Mouse (Mus musculus): ENCODE data around the gene Akap12. TPM values are rescaled to one million over a fixed set of nuclear protein-coding genes. Genes with fewer than 3 reads are reported as not detected.

Akap12 gene
- total RNA-seq, 2 experiments from 2014 or later = 13.2 to 15.1 TPM

GRCm38 (mm10) chr10:4389036-4389435 is 122.9 kb downstream of the Akap12 start:
- intact Hi-C loops (cut with DNase I) = no loop called here
- no peak for DNase-seq (ENCODE audit: low spot score in 2 of 2)

- intact Hi-C loops (cut with DNase I) = no loop called here
- DNase-seq (ENCODE audit: low spot score in 2 of 2) = no peak
Observed at GRCm38 (mm10) chr10:4389461-4390112, 123.4 kb downstream of the Akap12 start.

GRCm38 (mm10) chr10:4390550-4390949 is 124.4 kb downstream of the Akap12 start:
- intact Hi-C loops (cut with DNase I) = no loop called here

GRCm38 (mm10) chr10:4391076-4391475 is 124.9 kb downstream of the Akap12 start:
- DNase-seq (ENCODE audit: low spot score in 2 of 2) = no peak
- intact Hi-C loops (cut with DNase I) = no loop called here

More at GRCm38 (mm10) chr10:4390550-4390949, 124.4 kb downstream of the Akap12 start:
- DNase-seq (ENCODE audit: low spot score in 2 of 2) = no peak

- intact Hi-C loops (cut with DNase I) = no loop called here
Observed at GRCm38 (mm10) chr10:4391851-4392250, 125.7 kb downstream of the Akap12 start.

GRCm38 (mm10) chr10:4395321-4395720 is 129.1 kb downstream of the Akap12 start:
- intact Hi-C loops (cut with DNase I) = no loop called here
- DNase-seq (ENCODE audit: low spot score in 2 of 2) = peak in 1 of 2 experiments; percentile 68

More at GRCm38 (mm10) chr10:4391851-4392250, 125.7 kb downstream of the Akap12 start:
- peak; percentile 41 to 55 for DNase-seq (ENCODE audit: low spot score in 2 of 2)

GRCm38 (mm10) chr10:4398058-4398457 is 131.9 kb downstream of the Akap12 start:
- DNase-seq (ENCODE audit: low spot score in 2 of 2) = no peak
- intact Hi-C loops (cut with DNase I) = no loop called here

GRCm38 (mm10) chr10:4404895-4405491 is 138.8 kb downstream of the Akap12 start:
- DNase-seq (ENCODE audit: low spot score in 2 of 2) = peak; percentile 62 to 73
- intact Hi-C loops (cut with DNase I) = no loop called here

- intact Hi-C loops (cut with DNase I) = no loop called here
Observed at GRCm38 (mm10) chr10:4405511-4405910, 139.3 kb downstream of the Akap12 start.

GRCm38 (mm10) chr10:4407191-4407590 is 141.0 kb downstream of the Akap12 start:
- intact Hi-C loops (cut with DNase I) = no loop called here
- DNase-seq (ENCODE audit: low spot score in 2 of 2) = no peak

More at GRCm38 (mm10) chr10:4405511-4405910, 139.3 kb downstream of the Akap12 start:
- DNase-seq (ENCODE audit: low spot score in 2 of 2) = no peak

Other genes with a start within 250 kb of the Akap12 start
- gene Zbtb2, start 121.7 kb downstream of the Akap12 start, total RNA-seq (2021) = 10 to 100 TPM in 1 of 2 experiments, 1 to 10 TPM in 1; 9.8 to 10.5 TPM
- gene Rmnd1, start 166.0 kb downstream of the Akap12 start, total RNA-seq (2021) = 10 to 100 TPM; 36.3 to 44.6 TPM
- 10 to 100 TPM; 19.5 to 22.0 TPM for gene Armt1, start 166.1 kb downstream of the Akap12 start, total RNA-seq (2021)
- under 1 TPM; 0.25 to 0.46 TPM for gene Ccdc170, start 216.1 kb downstream of the Akap12 start, total RNA-seq (2021)